Mouse (Mus musculus) cerebellum, adult 8-10 months (tissue): ENCODE measurements around the gene Phb.
"Not testable (repeated sequence)": the region's sequence is repeated elsewhere in the genome, so short reads cannot be mapped to it uniquely, and the experiment has no call there.

Experiments
- DNase-seq: peaks from one replicate; pipeline ENCODE4 v3.0.0; 2022

The Phb gene

GRCm38 (mm10) chr11:95650981-95651380, 15.8 kb upstream of the Phb start:
- no peak for DNase-seq

GRCm38 (mm10) chr11:95657449-95657848, 9.3 kb upstream of the Phb start:
- DNase-seq, result no peak

GRCm38 (mm10) chr11:95667177-95667576, 420 bp downstream of the Phb start:
- no peak for DNase-seq

GRCm38 (mm10) chr11:95668086-95668485, 1.3 kb downstream of the Phb start:
- not testable (repeated sequence) for DNase-seq

- no peak for DNase-seq
These were observed 8.7 kb downstream of the Phb start for GRCm38 (mm10) chr11:95675498-95675897.

- DNase-seq, result no peak
These were observed 9.6 kb downstream of the Phb start for GRCm38 (mm10) chr11:95676307-95676706.

- no peak for DNase-seq
These were observed 11.4 kb downstream of the Phb start for GRCm38 (mm10) chr11:95677925-95678701.

- DNase-seq, result no peak
These were observed 15.3 kb downstream of the Phb start for GRCm38 (mm10) chr11:95681995-95682601.

- no peak for DNase-seq
These were observed 16.2 kb downstream of the Phb start for GRCm38 (mm10) chr11:95682946-95683345.

- DNase-seq, result peak; percentile 70
These were observed 19.3 kb downstream of the Phb start for GRCm38 (mm10) chr11:95686031-95686430.

- DNase-seq, result no peak
These were observed 20.4 kb downstream of the Phb start for GRCm38 (mm10) chr11:95687084-95687656.

- DNase-seq, result no peak
These were observed 21.8 kb downstream of the Phb start for GRCm38 (mm10) chr11:95688515-95688914.

- no peak for DNase-seq
These were observed 22.2 kb downstream of the Phb start for GRCm38 (mm10) chr11:95688981-95689380.

GRCm38 (mm10) chr11:95689544-95689943, 22.8 kb downstream of the Phb start:
- no peak for DNase-seq

- DNase-seq, result no peak
These were observed 31.8 kb downstream of the Phb start for GRCm38 (mm10) chr11:95698541-95698940.

- no peak for DNase-seq
These were observed 34.3 kb downstream of the Phb start for GRCm38 (mm10) chr11:95700778-95701739.

- no peak for DNase-seq
These were observed 37.5 kb downstream of the Phb start for GRCm38 (mm10) chr11:95704032-95704969.

- DNase-seq, result no peak
These were observed 38.2 kb downstream of the Phb start for GRCm38 (mm10) chr11:95704970-95705330.

- DNase-seq, result no peak
These were observed 42.8 kb downstream of the Phb start for GRCm38 (mm10) chr11:95709534-95710040.

- DNase-seq, result no peak
These were observed 43.7 kb downstream of the Phb start for GRCm38 (mm10) chr11:95710478-95710877.

GRCm38 (mm10) chr11:95712085-95712562, 45.4 kb downstream of the Phb start:
- DNase-seq, result no peak
